Mouse (Mus musculus): Measurements from ENCODE around the gene Cebpg.

DNA sequence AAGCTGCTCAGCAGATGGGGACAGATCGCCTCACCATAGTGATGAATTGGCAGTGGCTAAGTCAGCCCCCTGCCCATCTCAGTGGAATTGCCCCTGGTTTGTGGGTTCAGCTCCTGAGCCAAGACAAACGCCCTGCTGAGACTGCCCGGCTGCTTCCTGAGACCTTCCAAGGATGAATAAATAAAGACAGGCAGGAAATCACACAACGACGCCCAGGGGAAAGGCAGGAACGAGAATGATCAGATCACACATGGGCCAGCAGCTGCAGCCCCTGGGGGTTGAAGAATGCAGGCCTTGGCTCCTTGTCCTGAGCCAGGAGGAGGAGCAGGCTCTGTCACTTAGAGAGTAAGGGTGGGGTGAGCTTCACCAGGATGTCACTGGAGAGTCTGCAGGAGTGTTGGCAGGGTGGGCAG lies 21.2 kb downstream of the Cebpg start:
- TF ChIP-seq CTCF (IDR thresholded peaks at IDR 0.05; ENCODE audit: low read depth, low read length) (no peak), POLR2A (IDR thresholded peaks at IDR 0.05; ENCODE audit: extremely low read depth, insufficient read depth, low read length) (no peak)

All from liver, adult 2 months (tissue).